Mouse (Mus musculus): Measurements from ENCODE around the gene Shld1. TPM values are rescaled to one million over a fixed set of nuclear protein-coding genes. Genes with fewer than 3 reads are reported as not detected.

Shld1 gene
- polyA plus RNA-seq (2015; fragmentation: Nextera tagmentation; extraction: Ambion mirVana) = 17.8 and 19.4 TPM in 2 replicates

DNA sequence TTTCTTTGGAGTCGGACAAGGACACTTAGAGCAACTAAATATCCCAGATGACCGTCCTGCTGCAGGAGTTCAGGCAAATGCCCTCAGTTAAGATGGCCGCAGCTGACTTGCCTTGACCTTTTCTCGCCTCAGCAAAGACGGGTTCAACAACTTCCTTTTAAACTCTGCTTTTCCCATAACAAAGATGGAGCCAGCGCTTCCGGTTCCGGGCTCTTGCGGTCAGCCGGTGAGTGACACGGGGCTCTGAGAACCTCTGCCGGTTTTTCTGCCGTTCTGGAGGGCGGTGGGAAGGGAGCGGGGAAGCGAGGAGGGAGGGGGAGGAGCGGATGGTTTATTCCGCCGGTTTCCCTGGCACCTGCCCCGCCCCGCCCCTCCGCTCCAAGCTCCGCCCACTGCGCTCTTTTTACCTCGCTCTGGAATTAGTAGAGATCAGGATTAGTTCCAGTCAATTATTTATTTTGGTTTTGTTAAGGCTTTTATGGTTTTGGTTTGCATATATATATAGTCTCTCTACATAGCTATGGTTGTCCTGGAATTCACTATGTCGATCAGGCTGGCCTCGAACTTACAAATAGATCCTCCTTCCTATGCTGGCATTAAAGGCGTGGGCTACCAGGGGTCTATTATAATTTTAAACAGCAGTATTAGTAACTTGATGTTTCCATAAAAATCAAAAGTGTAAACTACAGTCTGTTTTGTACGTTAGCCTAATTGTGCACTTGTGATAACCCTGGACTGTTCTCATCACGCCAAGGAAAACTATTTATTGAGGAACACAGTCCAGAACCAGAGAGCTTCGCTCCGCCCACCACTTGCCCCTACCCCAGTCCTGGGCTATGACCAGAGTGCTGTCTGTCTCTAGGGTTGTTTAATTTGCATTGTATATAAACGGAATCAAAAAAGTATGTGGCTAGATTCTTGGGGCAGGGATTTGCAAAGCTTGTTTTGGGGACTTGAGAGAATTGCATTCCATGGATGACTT is at the start of gene Shld1:
Gene Shld1, plus strand, starts transcription at position 176 of the 982 bp plus-strand sequence.

DNA sequence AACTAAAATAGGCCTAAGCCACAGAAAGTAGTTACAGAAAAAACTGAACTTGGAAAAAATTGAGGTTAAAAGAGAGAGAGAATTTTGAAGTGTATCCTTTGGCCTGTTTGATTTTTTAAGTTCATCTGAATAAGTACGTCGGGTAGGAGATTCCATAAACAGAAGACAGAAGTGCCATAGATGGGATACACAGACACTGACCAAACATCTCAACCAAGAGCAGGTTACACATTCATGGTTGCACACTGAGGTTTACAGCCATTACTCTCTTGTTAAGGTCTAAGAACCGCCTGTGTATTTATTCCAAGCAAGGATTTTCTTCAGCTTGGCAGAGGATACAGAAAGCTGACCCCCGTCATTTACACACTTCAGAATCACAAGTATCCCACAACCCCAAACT is 94.2 kb downstream of the Shld1 start, which contains the start of gene Chgb:
Gene Chgb, plus strand, starts transcription at position 301 of the 400 bp plus-strand sequence.

Other genes with a start within 250 kb of the Shld1 start
- gene Gpcpd1, start 99.2 kb upstream of the Shld1 start, polyA plus RNA-seq (2015; fragmentation: Nextera tagmentation; extraction: Ambion mirVana) = 85.8 and 94.3 TPM in 2 replicates
- gene Chgb, start 94.3 kb downstream of the Shld1 start, polyA plus RNA-seq (2015; fragmentation: Nextera tagmentation; extraction: Ambion mirVana) = 128 and 135 TPM in 2 replicates
- 21.1 and 26.3 TPM in 2 replicates for gene Trmt6, start 129.1 kb downstream of the Shld1 start, polyA plus RNA-seq (2015; fragmentation: Nextera tagmentation; extraction: Ambion mirVana)
- 4.0 and 4.2 TPM in 2 replicates for gene Mcm8, start 129.2 kb downstream of the Shld1 start, polyA plus RNA-seq (2015; fragmentation: Nextera tagmentation; extraction: Ambion mirVana)
- gene Crls1, start 159.7 kb downstream of the Shld1 start, polyA plus RNA-seq (2015; fragmentation: Nextera tagmentation; extraction: Ambion mirVana) = 22.9 and 31.2 TPM in 2 replicates
- 1.5 and 1.9 TPM in 2 replicates for gene Lrrn4, start 194.0 kb downstream of the Shld1 start, polyA plus RNA-seq (2015; fragmentation: Nextera tagmentation; extraction: Ambion mirVana)

Measured in neural tube, postnatal 0 days (tissue).